Mouse (Mus musculus) stomach, postnatal 0 days (tissue): ENCODE measurements at regions not wholly inside any gene's neighbourhood (a gene's known extent, or its start where the extent isn't known, plus 50 kb on each side); places are given as distances from the start of the nearest gene placed in this dataset.

Experiments used
- ATAC-seq: fragments of 200-750 bp; cut with Nextera tagmentation; 2 replicates; pipeline ENCODE4 v1.8.0; 2017; ENCODE audit not compliant: low FRiP score, low TSS enrichment
- DNase-seq: peaks from one replicate; pipeline ENCODE4 v3.0.0-alpha.2; 2016; ENCODE audit warnings: low spot score
- H3K27ac ChIP-seq: fragments of 300-500 bp; sonication (generic); replicated peaks from 2 replicates; pipeline ENCODE4 v1.5.1; 2014; ENCODE audit warnings: mild to moderate bottlenecking, control low read depth
- H3K27me3 ChIP-seq: fragments of 300-500 bp; sonication (generic); 2 replicates; pipeline ENCODE4 v1.6.1; 2014; ENCODE audit warnings: low read length; ENCODE audit not compliant: control insufficient read depth, insufficient read depth
- H3K36me3 ChIP-seq: fragments of 300-500 bp; sonication (generic); 2 replicates; pipeline ENCODE4 v1.6.1; 2014; ENCODE audit warnings: low read length, mixed read lengths; ENCODE audit not compliant: control insufficient read depth, insufficient read depth
- H3K4me1 ChIP-seq: fragments of 300-500 bp; sonication (generic); replicated peaks from 2 replicates; pipeline ENCODE4 v1.6.1; 2014; ENCODE audit warnings: antibody characterized with exemption; ENCODE audit not compliant: control insufficient read depth, insufficient read depth
- H3K4me2 ChIP-seq: fragments of 300-500 bp; sonication (generic); replicated peaks from 2 replicates; pipeline ENCODE4 v1.6.1; 2014; ENCODE audit warnings: low read depth, mild to moderate bottlenecking, control low read depth, moderate library complexity
- H3K4me3 ChIP-seq: fragments of 300-500 bp; sonication (generic); 2 replicates; pipeline ENCODE4 v1.5.1; 2014; ENCODE audit warnings: low read depth, low read length, control low read depth
- H3K9ac ChIP-seq: fragments of 300-500 bp; sonication (generic); 2 replicates; pipeline ENCODE4 v1.6.1; 2014; ENCODE audit warnings: mild to moderate bottlenecking, low read length, control low read depth, mixed read lengths
- H3K9me3 ChIP-seq: fragments of 300-500 bp; sonication (generic); 2 replicates; pipeline ENCODE4 v1.6.1; 2016; ENCODE audit warnings: low read length; ENCODE audit not compliant: control insufficient read depth
- CTCF ChIP-seq: IDR thresholded peaks from 2 replicates; pipeline ENCODE4 v1.5.1; 2016; ENCODE audit warnings: antibody characterized with exemption, low read depth, mild to moderate bottlenecking, moderate library complexity
- EP300 ChIP-seq: optimal IDR thresholded peaks from 2 replicates; pipeline ENCODE3; 2016; ENCODE audit warnings: antibody characterized with exemption
- WGBS: fragments of 180-500 bp; shearing (Covaris S2); extraction: QIAGEN DNeasy Blood & Tissue Kit; methylation state at CpG from one replicate; pipeline ENCODE4 v1.1.7; 2014; 5-methylcytosine and 5-hydroxymethylcytosine counted together

DNA sequence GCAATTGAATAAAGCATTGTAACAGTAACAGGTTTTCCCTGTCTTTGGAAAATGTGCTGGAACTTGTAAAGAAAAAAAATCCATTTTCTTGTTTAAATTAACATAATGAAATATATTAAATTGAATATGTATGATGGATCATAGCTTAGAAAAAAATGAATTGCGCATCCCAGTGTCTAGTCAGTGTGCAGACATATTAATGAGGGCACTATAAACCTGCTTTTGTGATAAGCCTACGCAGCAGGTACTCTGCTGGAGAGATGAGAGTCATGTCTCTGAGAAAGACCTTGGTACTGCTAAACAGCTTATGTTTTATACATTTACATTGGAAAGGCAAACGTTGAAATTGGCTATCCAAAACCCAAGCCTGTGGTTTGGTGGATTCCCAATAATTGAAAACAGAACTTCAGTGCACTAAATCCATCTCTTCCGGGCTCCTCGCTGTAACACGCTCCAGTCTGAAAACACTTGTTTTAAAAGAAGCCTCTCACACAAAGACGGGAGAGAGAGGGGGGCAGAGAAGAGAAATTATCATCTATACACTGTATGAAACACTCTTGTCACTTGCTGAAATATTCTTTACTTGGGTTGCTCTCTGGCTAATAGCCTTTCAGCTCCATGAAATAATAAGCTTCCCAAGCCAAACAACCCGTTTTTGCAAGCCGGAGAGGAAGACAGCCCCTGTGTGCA lies 223.9 kb upstream of the Fn1 start:
- no peak overlapping the region for H3K4me3 ChIP-seq
- no peaks in the 10 kb centered on the region for H3K36me3 ChIP-seq
- DNase-seq (no peak), ATAC-seq (no peak)
- TF ChIP-seq CTCF: no peak
- TF ChIP-seq EP300: no peak
- 73% methylated on average over 9 of the region's 9 CpGs for WGBS
- H3K9ac ChIP-seq: no peak overlapping the region
- H3K4me1 ChIP-seq: no peaks in the 10 kb centered on the region; the same call in 1 of the 2 replicates
- no peaks in the 10 kb centered on the region for H3K9me3 ChIP-seq
- no peaks in the 10 kb centered on the region for H3K27me3 ChIP-seq
- H3K27ac ChIP-seq: no peak overlapping the region
- H3K4me2 ChIP-seq: no peak overlapping the region

DNA sequence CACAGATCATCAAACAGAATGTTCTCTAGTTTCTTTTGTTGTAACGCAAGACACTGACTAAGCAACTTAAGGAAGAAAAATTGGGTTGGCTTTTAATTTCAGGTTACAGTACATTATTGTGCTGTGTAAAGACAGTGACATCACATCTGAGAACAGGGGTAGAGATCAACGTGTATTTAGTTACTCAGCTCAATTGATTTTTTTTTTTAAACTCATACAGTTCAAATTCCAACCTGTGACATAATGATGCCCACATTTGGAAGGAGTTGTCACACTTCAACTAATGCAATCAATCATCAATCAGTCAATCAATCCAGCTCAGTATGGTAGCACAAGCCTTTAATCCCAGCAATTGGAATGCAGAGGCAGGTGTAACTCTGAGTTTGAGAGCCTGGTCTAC lies 221.0 kb upstream of the Fn1 start:
- H3K9me3 ChIP-seq: no peaks in the 10 kb centered on the region
- no peak overlapping the region for H3K4me2 ChIP-seq
- TF ChIP-seq CTCF (no peak), EP300 (no peak)
- no peak overlapping the region for H3K27ac ChIP-seq
- ATAC-seq (no peak), DNase-seq (no peak)
- H3K27me3 ChIP-seq: no peaks in the 10 kb centered on the region
- no peaks in the 10 kb centered on the region for H3K36me3 ChIP-seq
- H3K4me1 ChIP-seq: no peaks in the 10 kb centered on the region
- no peak overlapping the region for H3K4me3 ChIP-seq
- WGBS: 74% methylated on average over 2 of the region's 2 CpGs
- H3K9ac ChIP-seq: no peak overlapping the region

DNA sequence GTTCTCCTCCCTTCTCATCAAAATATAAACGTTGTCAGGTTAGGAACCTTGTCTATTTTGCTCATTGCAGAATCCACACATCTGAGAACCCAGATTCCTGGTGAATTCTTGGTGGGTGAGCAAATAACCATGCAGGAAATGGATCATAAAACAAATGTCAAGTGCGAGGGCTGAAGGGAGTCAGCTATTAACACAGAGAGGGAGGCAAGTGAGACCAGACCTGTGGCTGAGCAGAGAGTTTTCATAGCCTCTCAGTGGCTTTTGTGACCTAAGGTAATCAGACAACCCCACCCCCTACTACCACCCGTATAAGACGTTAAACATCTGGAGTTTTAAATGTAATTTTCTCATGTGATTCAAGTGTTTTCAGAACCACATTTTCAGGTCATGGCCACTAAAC lies 212.7 kb upstream of the Fn1 start:
- Histone ChIP-seq H3K36me3 (no peaks in the 10 kb centered on the region), H3K27me3 (no peaks in the 10 kb centered on the region), H3K9me3 (no peaks in the 10 kb centered on the region), H3K4me1 (no peaks in the 10 kb centered on the region), H3K4me2 (no peak overlapping the region), H3K27ac (no peak overlapping the region), H3K9ac (no peak overlapping the region), H3K4me3 (no peak overlapping the region)
- 23% methylated on average over 4 of the region's 4 CpGs for WGBS
- ATAC-seq (no peak), DNase-seq (no peak)
- no peak for TF ChIP-seq EP300
- TF ChIP-seq CTCF: no peak

DNA sequence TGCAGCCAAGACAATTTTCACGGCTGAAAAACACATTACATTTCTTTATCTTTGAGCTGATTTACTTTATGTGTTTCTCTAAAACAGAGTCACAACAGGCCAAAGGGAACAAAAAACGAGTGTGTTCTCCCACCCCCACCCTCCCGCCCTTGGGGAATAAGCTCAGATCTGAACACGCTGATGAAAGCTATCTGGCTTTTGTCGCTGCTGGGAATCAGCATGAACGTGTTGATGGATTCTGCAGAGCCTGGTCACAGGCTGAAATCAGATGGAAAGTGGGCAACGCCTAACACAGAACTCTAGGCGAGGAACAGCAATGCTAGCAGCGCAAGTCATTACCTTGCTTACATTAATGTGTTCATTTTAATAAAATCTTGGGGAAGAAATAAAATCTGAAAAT lies 211.7 kb upstream of the Fn1 start:
- H3K27ac ChIP-seq: no peak overlapping the region
- no peak overlapping the region for H3K4me2 ChIP-seq
- no peak for ATAC-seq
- no peaks in the 10 kb centered on the region for H3K9me3 ChIP-seq
- no peak for DNase-seq
- H3K36me3 ChIP-seq: no peaks in the 10 kb centered on the region
- WGBS: 66% methylated on average over 9 of the region's 9 CpGs
- no peaks in the 10 kb centered on the region for H3K27me3 ChIP-seq
- no peaks in the 10 kb centered on the region for H3K4me1 ChIP-seq
- H3K9ac ChIP-seq: no peak overlapping the region
- TF ChIP-seq CTCF (no peak), EP300 (no peak)
- H3K4me3 ChIP-seq: no peak overlapping the region

DNA sequence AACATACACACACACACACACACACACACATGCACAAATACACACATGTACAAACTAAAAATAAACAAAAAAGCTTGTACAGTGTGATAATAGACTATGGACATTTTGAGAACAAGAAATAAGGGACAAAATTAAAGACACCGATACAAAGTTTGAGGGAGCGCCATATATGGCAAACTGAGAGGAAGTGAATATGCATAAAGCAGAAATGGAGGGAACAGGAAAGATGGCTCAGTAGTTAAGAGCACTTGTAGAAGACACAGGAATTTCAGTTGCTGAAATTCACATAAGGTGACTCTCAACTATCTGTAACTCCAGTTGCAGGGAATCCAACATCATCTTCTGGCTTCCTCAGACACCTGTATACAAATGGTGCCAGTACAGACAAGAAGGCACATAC lies 200.2 kb upstream of the Fn1 start:
- ATAC-seq (no peak), DNase-seq (no peak)
- TF ChIP-seq CTCF (no peak), EP300 (no peak)
- Histone ChIP-seq H3K9ac (no peak overlapping the region), H3K27me3 (no peaks in the 10 kb centered on the region), H3K27ac (no peak overlapping the region), H3K36me3 (no peaks in the 10 kb centered on the region), H3K4me3 (no peak overlapping the region), H3K9me3 (no peaks in the 10 kb centered on the region), H3K4me1 (no peaks in the 10 kb centered on the region), H3K4me2 (no peak overlapping the region)
- WGBS: 90% methylated on average over 2 of the region's 2 CpGs

DNA sequence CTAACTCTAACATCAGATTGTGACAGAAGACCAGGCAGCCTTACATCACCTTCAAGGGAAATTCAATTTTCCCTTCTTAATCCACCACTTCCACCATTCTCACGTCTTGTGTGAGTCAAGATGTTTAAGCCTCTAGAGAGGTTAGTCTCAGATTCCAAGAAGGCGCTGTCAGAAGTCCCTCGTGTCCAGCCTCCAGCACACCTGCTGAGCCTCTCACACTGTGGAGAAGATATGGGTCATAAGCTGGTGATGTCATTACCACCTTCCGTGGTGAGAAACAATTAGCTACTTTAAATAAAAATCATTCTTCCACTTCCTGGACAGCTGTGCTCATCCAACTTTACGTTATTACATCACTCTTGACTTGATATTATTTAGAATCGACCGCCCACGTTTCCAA lies 198.3 kb upstream of the Fn1 start:
- no peaks in the 10 kb centered on the region for H3K27me3 ChIP-seq
- WGBS: 64% methylated on average over 8 of the region's 8 CpGs
- H3K4me3 ChIP-seq: no peak overlapping the region
- H3K9me3 ChIP-seq: no peaks in the 10 kb centered on the region
- H3K4me1 ChIP-seq: no peaks in the 10 kb centered on the region
- no peak overlapping the region for H3K9ac ChIP-seq
- H3K36me3 ChIP-seq: no peaks in the 10 kb centered on the region
- ATAC-seq (no peak), DNase-seq (no peak)
- TF ChIP-seq CTCF (no peak), EP300 (no peak)
- H3K27ac ChIP-seq: no peak overlapping the region
- no peak overlapping the region for H3K4me2 ChIP-seq
